Mouse (Mus musculus) thymus, adult 2 months (tissue): Measurements from ENCODE around the gene Zfp207. TPM values are rescaled to one million over a fixed set of nuclear protein-coding genes. Genes with fewer than 3 reads are reported as not detected.
A peak's percentile ranks its signal among the peaks of the same experiment; 100 is the strongest.
"Not testable (repeated sequence)": the region's sequence is repeated elsewhere in the genome, so short reads cannot be mapped to it uniquely, and the experiment has no call there.

Source experiments
- DNase-seq: peaks from one replicate; pipeline ENCODE4 v3.0.0; 2021
- H3K27ac ChIP-seq: fragments of 200-500 bp; 2 replicates; pipeline ENCODE4 v1.5.1; 2012; ENCODE audit warnings: low read length, control low read depth; ENCODE audit not compliant: control insufficient read depth, insufficient read depth
- H3K27me3 ChIP-seq: fragments of 200-500 bp; 2 replicates; pipeline ENCODE4 v1.6.1; 2012; ENCODE audit warnings: mild to moderate bottlenecking, low read length, moderate library complexity, mixed read lengths; ENCODE audit not compliant: control insufficient read depth, insufficient read depth
- H3K36me3 ChIP-seq: fragments of 200-500 bp; 2 replicates; pipeline ENCODE4 v1.6.1; 2012; ENCODE audit warnings: mild to moderate bottlenecking, low read length, moderate library complexity; ENCODE audit not compliant: control insufficient read depth, insufficient read depth
- H3K4me1 ChIP-seq: fragments of 200-500 bp; replicated peaks from 2 replicates; pipeline ENCODE4 v1.6.1; 2012; ENCODE audit warnings: low read length; ENCODE audit not compliant: control insufficient read depth, insufficient read depth
- H3K4me3 ChIP-seq: fragments of 200-500 bp; 2 replicates; pipeline ENCODE4 v1.5.1; 2012; ENCODE audit warnings: mild to moderate bottlenecking, low read length, control low read depth, moderate library complexity; ENCODE audit not compliant: control insufficient read depth, insufficient read depth
- CTCF ChIP-seq: fragments of 200-500 bp; IDR thresholded peaks from 2 replicates; pipeline ENCODE4 v1.5.1; 2012; ENCODE audit warnings: mild to moderate bottlenecking, control low read depth, low read length, moderate library complexity, borderline replicate concordance; ENCODE audit not compliant: control insufficient read depth, poor library complexity, insufficient read depth; ENCODE audit errors: extremely low read depth
- POLR2A ChIP-seq: fragments of 200-500 bp; IDR thresholded peaks from 2 replicates; pipeline ENCODE4 v1.6.1; 2012; ENCODE audit warnings: mild to moderate bottlenecking, low read length, control low read depth, moderate library complexity; ENCODE audit not compliant: control insufficient read depth, poor library complexity, insufficient read depth; ENCODE audit errors: extremely low read depth
- WGBS: fragments of 180-500 bp; shearing (Covaris S2); methylation state at CpG from one replicate; pipeline ENCODE4 v1.1.7; 2018; 5-methylcytosine and 5-hydroxymethylcytosine counted together
- polyA plus RNA-seq: library from polyadenylated mRNA; depleted of rRNA; stranded (reverse); fragments of >200 nt; gene quantifications from 2 replicates; pipeline ENCODE4 v1.2.3, GENCODE M21; 2012

Zfp207 gene
- polyA plus RNA-seq, 1 experiment: 267 TPM

DNA sequence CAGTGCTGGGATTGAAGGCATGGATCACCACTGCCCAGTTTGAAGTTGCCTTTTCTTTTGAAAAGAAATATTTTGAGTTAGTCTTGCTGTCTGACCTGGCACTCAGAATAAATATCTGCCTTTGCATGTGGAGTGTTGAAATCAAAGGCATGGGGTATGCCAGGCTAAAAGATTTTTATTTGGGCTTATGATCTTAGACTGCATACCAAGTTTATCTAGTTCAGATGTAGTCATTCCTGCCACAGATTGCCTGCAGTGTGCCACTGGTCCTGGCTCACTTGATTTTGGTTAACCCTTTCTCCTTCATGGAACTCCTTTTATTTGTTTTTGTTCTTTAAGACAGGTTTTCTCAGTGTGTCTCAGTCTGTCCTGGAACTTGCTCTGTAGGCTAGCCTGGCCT, 1.4 kb downstream of the Zfp207 start:
- Histone ChIP-seq H3K4me1 (peaks cover 9% of the 10 kb centered on the region), H3K4me3 (peak overlapping the region; percentile 51), H3K27ac (no peak overlapping the region), H3K36me3 (peaks cover 34% of the 10 kb centered on the region), H3K27me3 (no peaks in the 10 kb centered on the region)
- TF ChIP-seq POLR2A: no peak
- DNase-seq: no peak

DNA sequence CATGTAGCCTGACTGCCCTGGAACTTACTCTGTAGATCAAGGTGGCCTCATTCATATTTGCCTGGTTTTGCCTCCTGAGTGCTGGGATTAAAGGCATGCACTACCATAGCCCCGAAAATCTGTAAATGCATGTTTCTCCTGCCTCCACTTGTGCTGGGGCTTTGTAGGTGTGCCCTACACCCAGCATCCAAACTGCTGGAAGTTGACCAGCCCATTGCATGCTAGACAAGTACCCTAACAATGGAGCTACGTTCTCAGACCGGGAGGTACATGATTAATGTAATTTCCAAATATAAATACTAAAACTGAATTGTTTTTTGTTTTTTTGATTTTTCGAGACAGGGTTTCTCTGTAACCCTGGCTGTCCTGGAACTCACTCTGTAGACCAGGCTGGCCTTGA, 2.0 kb downstream of the Zfp207 start:
- Histone ChIP-seq H3K27ac (no peak overlapping the region), H3K4me3 (peak overlapping the region; percentile 23; the same call in 1 of the 2 replicates), H3K4me1 (peaks cover 9% of the 10 kb centered on the region), H3K36me3 (peaks cover 40% of the 10 kb centered on the region), H3K27me3 (no peaks in the 10 kb centered on the region)
- 7% methylated on average over 4 of the region's 4 CpGs for WGBS
- no peak for TF ChIP-seq CTCF
- TF ChIP-seq POLR2A: no peak
- no peak for DNase-seq

DNA sequence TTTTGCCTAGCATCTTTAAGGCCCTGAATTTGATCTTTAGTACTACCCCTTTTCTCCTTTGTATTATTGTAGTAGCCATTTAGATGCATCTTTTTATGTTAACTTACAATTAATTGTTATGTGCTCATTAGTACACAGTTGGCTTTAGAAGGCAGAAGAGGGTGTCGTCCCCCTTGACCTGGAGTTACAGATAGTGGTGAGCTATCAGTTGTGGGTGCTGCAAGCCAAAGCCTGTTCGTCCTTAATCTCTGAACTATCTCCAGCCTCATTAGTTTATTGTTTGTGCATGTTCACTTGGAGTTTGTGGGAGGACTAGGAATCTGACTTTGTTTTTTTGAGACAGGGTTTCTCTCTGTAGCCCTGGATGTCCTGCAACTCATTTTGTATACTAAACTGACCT, 3.7 kb downstream of the Zfp207 start:
- WGBS: 83% methylated on average over 2 of the region's 2 CpGs
- TF ChIP-seq POLR2A (no peak), CTCF (no peak)

DNA sequence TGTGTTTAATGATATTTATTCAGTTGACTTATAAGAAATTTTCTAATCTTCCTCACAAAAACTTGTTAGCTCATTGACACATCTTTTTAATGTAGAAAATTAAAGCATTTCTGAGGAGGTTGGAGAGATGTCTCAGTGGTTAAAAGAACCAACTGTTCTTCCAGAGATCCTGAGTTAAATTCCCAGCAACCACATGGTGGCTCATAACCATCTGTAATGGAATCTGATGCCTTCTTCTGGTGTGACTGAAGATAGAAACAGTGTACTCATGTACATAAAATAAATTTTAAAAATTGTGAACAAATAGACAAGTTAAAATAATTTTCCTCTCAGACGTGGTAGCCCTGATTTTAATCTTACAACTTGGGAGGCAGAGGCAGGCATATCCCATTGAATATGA, 6.8 kb downstream of the Zfp207 start:
- peaks cover 83% of the 10 kb centered on the region for H3K36me3 ChIP-seq
- no peak overlapping the region for H3K27ac ChIP-seq
- DNase-seq: no peak
- H3K27me3 ChIP-seq: no peaks in the 10 kb centered on the region
- no peak for TF ChIP-seq POLR2A
- TF ChIP-seq CTCF: no peak
- peaks cover 6% of the 10 kb centered on the region for H3K4me1 ChIP-seq
- 93% methylated on average over 1 of the region's 1 CpGs for WGBS
- no peak overlapping the region for H3K4me3 ChIP-seq

More for the DNA sequence above, 3.7 kb downstream of the Zfp207 start:
- H3K4me1 ChIP-seq: peaks cover 9% of the 10 kb centered on the region
- no peaks in the 10 kb centered on the region for H3K27me3 ChIP-seq
- H3K27ac ChIP-seq: no peak overlapping the region
- DNase-seq: no peak
- peaks cover 56% of the 10 kb centered on the region for H3K36me3 ChIP-seq
- no peak overlapping the region for H3K4me3 ChIP-seq

DNA sequence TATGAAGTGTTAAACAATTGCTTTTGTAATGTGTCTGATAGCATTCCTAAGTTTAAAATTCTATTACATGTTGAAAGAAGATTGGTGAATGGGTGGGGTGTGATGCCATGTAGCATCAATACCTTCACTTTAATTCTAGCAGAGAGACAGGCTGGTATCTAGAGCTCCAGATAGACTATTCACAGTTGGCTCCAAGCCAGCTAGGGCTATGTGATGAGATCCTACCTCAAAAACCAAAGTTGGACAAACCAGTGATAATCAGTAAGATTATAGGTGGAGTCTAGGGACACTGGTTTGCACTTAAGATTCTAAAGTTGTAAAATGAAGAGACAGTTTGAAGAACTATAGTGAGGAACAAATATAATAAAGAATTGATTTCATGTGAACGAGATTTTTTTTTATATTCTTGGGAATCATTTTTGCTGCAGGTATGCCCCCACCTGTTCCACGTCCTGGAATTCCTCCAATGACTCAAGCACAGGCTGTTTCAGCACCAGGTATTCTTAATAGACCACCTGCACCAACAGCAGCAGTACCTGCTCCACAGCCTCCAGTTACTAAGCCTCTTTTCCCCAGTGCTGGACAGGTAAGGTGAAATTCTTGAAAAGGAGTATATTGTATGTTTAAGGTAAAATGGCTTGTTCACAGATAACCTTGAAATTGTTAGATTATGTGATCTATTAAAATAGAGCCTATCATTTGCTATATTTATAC, 8.5 kb downstream of the Zfp207 start:
- DNase-seq: no peak
- 92% methylated on average over 2 of the region's 2 CpGs for WGBS
- Histone ChIP-seq H3K27me3 (no peaks in the 10 kb centered on the region), H3K27ac (no peak overlapping the region), H3K4me3 (no peak overlapping the region), H3K4me1 (peaks cover 2% of the 10 kb centered on the region; the same call in 1 of the 2 replicates), H3K36me3 (peaks cover 94% of the 10 kb centered on the region)
- TF ChIP-seq POLR2A (no peak), CTCF (no peak)

DNA sequence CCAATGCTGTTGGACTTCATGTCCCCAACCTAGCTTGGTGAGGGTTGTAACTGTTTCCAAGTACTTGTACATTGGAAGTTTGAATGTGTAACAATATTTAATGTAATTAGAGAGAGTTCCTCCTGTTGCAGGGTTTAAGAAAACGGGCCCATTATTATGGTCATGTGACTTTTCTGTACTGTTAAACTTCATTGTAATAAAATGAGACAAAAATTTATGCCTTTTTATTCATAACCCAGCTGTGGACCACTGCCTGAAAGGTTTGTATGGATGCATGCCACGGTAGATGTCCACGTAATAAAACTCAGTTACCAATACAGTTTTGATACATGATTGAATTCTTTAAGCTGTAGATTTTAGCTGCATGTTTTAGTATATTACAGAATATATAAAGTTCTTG, 12.9 kb downstream of the Zfp207 start:
- no peaks in the 10 kb centered on the region for H3K27me3 ChIP-seq
- no peak overlapping the region for H3K27ac ChIP-seq
- no peak for DNase-seq
- 95% methylated on average over 3 of the region's 3 CpGs for WGBS
- H3K36me3 ChIP-seq: peaks cover 94% of the 10 kb centered on the region
- no peak overlapping the region for H3K4me3 ChIP-seq
- no peak for TF ChIP-seq CTCF
- TF ChIP-seq POLR2A: no peak
- H3K4me1 ChIP-seq: no peaks in the 10 kb centered on the region

DNA sequence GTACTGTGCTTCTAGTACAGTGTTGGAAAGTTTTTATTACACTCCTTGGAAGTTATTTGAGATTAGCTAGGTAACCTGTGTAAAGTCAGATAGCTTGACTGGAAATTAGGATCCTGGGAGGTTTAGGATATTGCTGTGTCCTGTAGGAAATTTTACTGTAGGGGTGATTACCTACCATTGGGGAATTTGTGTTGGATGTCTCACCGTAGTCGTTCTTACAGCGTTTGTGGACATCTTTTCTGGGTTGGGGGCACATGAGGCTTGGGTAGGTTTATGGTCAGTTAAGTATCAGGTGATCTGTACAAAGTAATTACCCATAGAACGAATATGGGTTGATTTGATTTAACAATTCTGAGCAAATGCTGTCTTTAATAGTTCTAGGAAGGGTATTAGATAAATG, 13.5 kb downstream of the Zfp207 start:
- Histone ChIP-seq H3K27ac (no peak overlapping the region), H3K4me3 (no peak overlapping the region), H3K4me1 (no peaks in the 10 kb centered on the region), H3K27me3 (no peaks in the 10 kb centered on the region), H3K36me3 (peaks cover 91% of the 10 kb centered on the region)
- whole genome bisulfite sequencing: 96% methylated on average over 4 of the region's 4 CpGs
- no peak for DNase-seq
- no peak for TF ChIP-seq CTCF
- TF ChIP-seq POLR2A: no peak

DNA sequence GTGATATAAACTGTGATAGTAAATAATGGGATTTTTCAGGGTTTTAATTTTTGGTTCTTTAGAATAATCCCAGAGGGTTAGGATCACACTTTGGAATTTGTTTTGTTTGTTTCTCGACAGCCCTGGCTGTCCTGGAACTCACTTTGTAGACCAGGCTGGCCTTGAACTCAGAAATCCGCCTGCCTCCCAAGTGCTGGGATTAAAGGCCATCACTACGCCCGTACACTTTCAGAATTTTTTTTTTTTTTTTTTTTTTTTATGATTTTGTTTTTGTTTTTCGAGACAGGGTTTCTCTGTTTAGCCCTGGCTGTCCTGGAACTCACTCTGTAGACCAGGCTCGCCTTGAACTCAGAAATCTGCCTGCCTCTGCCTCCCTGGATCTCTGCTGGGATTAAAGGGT, 24.8 kb downstream of the Zfp207 start:
- H3K4me3 ChIP-seq, H3K27ac ChIP-seq, H3K4me1 ChIP-seq, H3K27me3 ChIP-seq, DNase-seq: not testable (repeated sequence)
- WGBS: 96% methylated on average over 6 of the region's 6 CpGs
- peaks cover 44% of the 10 kb centered on the region for H3K36me3 ChIP-seq
